Comparison of ENCODE assay signal across 8 mouse cellular contexts in genomic region chr1:191820951-191821325, GRCm38 (mm10). TPM values are rescaled to one million over a fixed set of nuclear protein-coding genes. Genes with fewer than 3 reads are reported as not detected.
A peak's percentile ranks its signal among the peaks of the same experiment; 100 is the strongest.
DNase-seq lines count a peak whose midpoint lies in the region; ATAC-seq lines count a peak whose summit lies in the region.

No protein-coding gene starts in this region.

- H3K27me3 ChIP-seq in liver, embryonic 16.5 days (ENCODE audit: control insufficient read depth, insufficient read depth, low read depth, low read length) = peaks cover 3% of the 10 kb centered on the region; the same call in 1 of the 2 replicates

- H3K4me3 ChIP-seq in liver, embryonic 16.5 days (ENCODE audit: low read depth, low read length) = peak overlapping the region; percentile 96

- H3K4me1 ChIP-seq in liver, embryonic 16.5 days (ENCODE audit: control insufficient read depth, low read depth, low read length) = peaks cover 14% of the 10 kb centered on the region

- no peaks in the 10 kb centered on the region for H3K9me3 ChIP-seq in liver, embryonic 16.5 days (replicated peaks; ENCODE audit: control insufficient read depth, low read length)

- H3K4me2 ChIP-seq in liver, embryonic 16.5 days (ENCODE audit: low read depth, low read length) = peak overlapping the region; percentile 89

- DNase-seq in frontal cortex, postnatal 25 days (ENCODE audit: low spot score in 2 of 2) = no peak
- peak; percentile 8 for DNase-seq in urinary bladder, postnatal 14 days (ENCODE audit: low spot score)
- DNase-seq in urinary bladder, postnatal 36 days (ENCODE audit: low spot score in 2 of 2) = no peak
- no peak for DNase-seq in retina, postnatal 1 day
- DNase-seq in kidney, postnatal 36 days = no peak
- no peak for DNase-seq in urinary bladder, adult 18-20 months (ENCODE audit: low spot score in 2 of 2)

- no peak overlapping the region for H3K27ac ChIP-seq in liver, embryonic 16.5 days (ENCODE audit: low read length)

- 0 out of 2 replicates have a peak, but pooled peaks have one; percentile 6 for ATAC-seq in frontal cortex, adult (ENCODE audit: low TSS enrichment)
- no peak for ATAC-seq in liver, embryonic 16.5 days (ENCODE audit: low read depth)

- peaks cover 24% of the 10 kb centered on the region for H3K36me3 ChIP-seq in liver, embryonic 16.5 days (ENCODE audit: control insufficient read depth, insufficient read depth)

- WGBS in liver, embryonic 16.5 days (ENCODE audit: insufficient replicate concordance) = 5% methylated on average over 15 of the region's 15 CpGs

- H3K9ac ChIP-seq in liver, embryonic 16.5 days (ENCODE audit: low read depth, low read length) = peak overlapping the region; percentile 97

RNA-seq across cellular contexts. Expression of gene Nek2, which starts 0.3 kb away (rescaled TPM):
- polyA plus RNA-seq in liver, embryonic 16.5 days (2015; fragmentation: Nextera tagmentation; extraction: Ambion mirVana) = 27.2 and 29.4 TPM in 2 replicates
